Mouse (Mus musculus) lung, postnatal 0 days (tissue): ENCODE data around the gene Adipor2.

Experiments used
- CTCF ChIP-seq: IDR thresholded peaks from 2 replicates; pipeline ENCODE4 v1.5.1; 2016; ENCODE audit warnings: antibody characterized with exemption, mild to moderate bottlenecking
- EP300 ChIP-seq: IDR thresholded peaks from 2 replicates; pipeline ENCODE4 v1.6.1; 2016; ENCODE audit warnings: antibody characterized with exemption, mild to moderate bottlenecking, control low read depth

DNA sequence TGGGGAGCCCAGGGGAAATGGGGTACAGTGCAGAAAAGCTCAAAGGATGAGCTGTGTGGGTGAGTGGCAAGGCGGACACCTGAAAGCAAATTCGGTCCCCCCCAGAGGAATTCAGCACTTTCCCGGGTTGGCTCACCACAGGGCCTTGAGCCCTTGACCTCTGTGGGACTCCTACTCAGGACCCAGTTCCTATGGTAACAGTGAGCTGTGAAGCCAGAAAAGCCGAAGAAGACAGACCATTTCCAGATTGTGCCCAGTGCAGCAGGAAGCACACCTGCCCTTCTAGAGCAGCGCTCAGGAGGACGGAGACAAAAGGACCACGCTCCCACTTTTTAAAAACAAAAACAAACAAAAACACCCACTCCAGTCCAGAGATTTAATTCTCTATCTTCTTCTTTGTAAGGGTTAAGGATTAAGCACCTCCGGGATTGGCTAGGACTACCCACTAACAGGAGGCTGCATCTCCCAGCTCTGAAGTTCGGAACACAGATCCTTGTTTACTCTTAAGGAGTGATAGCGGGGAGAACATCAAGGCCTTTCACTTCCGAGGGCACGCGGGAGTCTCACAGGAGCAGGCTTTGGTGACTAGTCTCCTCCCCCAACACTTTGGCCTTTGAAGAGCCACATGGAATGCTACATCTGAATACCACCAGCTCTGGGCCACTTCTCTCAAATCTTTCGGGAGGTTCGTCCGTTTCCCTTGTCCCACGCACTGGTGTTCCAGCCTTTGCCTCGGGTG is 31.0 kb upstream of the Adipor2 start:
- no peak for TF ChIP-seq EP300
- TF ChIP-seq CTCF = no peak
